Mouse (Mus musculus): ENCODE results near the gene Gm29276. TPM values are rescaled to one million over a fixed set of nuclear protein-coding genes. Genes with fewer than 3 reads are reported as not detected.
"Not testable (repeated sequence)": the region's sequence is repeated elsewhere in the genome, so short reads cannot be mapped to it uniquely, and the experiment has no call there.

Gene Gm29276
- not detected for total RNA-seq (2021)
- long read RNA-seq, experiment 1 = 0 reads
- long read RNA-seq, experiment 2 = 0 reads

GRCm38 (mm10) chrY:42582150-42582549, at the start of gene Gm29276:
Gene Gm29276 (minus strand): TSS chrY:42582250.
- DNase-seq; H3K27ac ChIP-seq; intact Hi-C loops (cut with DNase I); H3K4me3 ChIP-seq: not testable (repeated sequence)
